Mouse (Mus musculus): ENCODE data around the gene Sox9. TPM values are rescaled to one million over a fixed set of nuclear protein-coding genes. Genes with fewer than 3 reads are reported as not detected.

Gene Sox9
- total RNA-seq, 2 experiments from 2014 or later, result 1.8 to 2.6 TPM

DNA sequence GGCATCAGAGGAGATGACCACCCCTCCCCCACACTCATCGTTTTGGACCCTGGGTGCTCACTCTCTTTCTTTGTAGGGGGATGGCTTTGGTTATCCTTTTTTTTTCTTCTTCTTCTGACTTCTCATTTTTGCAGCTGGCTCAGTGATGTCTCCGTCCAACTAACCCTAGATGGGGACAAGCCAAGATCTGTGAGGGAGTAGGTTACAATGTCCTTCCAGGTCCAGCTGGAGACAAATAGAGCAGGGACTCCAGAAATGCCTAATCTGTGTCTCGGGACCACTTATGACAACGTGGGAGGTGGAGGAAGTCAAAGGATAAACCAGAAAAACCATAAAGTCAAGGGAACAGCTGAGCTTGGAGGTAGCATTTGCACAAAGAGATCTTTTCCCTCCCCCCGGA, 14.4 kb downstream of the Sox9 start:
- intact Hi-C loops (cut with DNase I), result no loop called here
- no peak for DNase-seq

DNA sequence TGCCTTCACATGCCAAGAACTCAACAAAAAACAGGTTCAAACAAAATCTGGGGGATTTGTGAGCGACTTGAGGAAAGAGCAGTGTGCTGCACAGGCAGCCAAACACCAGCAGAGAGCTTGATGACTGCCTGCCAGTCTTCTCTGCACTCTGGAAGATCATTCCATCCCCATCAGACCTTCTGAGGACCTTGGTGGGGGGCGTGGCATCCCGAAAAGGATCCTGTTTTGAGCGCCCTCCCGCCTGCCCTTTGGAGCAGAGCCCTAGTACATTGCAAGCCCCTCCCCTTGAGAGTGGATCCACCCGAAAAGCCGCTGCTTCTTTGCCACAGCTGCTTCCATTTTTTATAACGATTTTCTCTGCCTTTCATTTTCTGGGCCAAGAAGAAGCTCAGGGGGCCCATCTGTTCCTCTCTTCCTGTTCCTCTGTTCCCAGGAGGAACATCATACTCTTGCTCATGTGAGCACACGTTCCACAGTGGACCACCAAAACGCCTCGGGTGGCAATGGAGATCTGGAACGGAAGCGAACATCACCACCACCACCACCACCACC, 16.9 kb downstream of the Sox9 start:
- DNase-seq, result no peak
- intact Hi-C loops (cut with DNase I), result no loop called here

GRCm38 (mm10) chr11:112801189-112801818, 19.3 kb downstream of the Sox9 start:
- DNase-seq, result no peak
- intact Hi-C loops (cut with DNase I), result no loop called here

GRCm38 (mm10) chr11:112807838-112808506, 25.9 kb downstream of the Sox9 start:
- DNase-seq, result no peak
- intact Hi-C loops (cut with DNase I), result no loop called here

DNA sequence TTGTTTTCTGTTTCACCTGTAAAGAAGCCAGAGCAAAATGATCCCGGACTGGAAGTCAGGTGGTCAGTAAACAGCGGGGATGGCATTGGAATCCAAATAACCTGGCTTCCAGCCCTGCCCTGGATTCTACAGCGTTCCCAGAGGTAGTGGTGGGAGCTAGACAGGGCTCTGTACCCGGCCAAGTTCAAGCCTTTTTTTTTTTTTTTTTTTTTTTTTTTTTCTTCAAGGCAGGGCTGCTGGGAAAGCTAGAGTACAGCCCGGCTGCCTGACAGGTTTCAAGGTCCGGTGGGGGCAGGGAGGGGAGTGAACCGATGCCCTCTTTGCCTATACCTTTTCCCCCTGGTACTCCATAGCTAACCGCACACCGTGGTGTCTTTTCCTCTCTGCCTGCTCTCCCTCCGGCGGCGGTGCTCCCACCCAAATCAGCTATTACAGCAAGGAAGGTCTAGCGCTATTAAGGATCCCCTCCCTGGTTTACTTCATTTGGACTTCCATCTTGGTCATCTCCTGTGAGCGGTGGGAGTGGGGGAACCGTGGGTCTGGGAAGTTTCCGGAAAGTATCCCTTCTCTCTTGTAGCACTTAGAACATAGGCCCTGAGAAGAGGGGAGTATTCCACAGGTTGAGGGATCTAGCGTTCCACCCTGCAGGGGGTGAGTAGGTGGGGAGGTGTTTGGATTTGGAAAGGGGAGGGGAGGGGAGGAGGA, 28.6 kb downstream of the Sox9 start:
- intact Hi-C loops (cut with DNase I), result no loop called here
- no peak for DNase-seq

DNA sequence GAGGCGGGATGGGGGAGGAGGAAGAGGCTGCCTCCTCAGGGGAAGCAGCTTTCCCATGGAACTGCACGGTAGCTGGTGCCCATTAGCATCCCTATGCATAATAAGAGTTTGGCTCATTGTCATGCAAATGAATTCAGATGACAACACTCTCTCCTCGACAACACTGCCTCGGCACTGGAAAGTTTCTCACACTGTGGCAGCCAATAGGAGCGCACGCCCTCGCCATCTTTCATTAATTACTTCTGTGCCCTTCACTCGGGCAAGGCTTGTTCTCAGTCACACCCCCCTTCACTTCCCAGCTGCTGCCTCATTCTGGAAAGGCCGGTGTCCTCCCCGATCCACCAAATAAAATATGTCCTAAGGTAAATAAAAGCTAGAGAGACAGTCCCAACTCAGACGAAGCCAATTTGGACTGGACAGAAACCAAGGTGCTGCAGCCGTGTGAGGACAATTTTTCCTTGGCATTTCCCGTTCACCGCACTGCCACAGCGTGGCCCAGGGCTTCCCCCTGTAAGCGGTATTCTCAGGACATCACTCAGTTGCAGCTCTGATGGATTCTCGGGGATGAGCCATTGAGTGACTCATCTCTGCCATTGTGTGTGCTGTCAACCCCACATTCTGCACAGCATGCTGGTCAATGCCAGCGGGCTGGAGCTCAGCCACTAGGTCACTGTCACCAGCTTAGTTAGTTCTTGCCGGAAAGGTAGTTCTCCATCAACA, 29.3 kb downstream of the Sox9 start:
- DNase-seq, result no peak
- intact Hi-C loops (cut with DNase I), result no loop called here

DNA sequence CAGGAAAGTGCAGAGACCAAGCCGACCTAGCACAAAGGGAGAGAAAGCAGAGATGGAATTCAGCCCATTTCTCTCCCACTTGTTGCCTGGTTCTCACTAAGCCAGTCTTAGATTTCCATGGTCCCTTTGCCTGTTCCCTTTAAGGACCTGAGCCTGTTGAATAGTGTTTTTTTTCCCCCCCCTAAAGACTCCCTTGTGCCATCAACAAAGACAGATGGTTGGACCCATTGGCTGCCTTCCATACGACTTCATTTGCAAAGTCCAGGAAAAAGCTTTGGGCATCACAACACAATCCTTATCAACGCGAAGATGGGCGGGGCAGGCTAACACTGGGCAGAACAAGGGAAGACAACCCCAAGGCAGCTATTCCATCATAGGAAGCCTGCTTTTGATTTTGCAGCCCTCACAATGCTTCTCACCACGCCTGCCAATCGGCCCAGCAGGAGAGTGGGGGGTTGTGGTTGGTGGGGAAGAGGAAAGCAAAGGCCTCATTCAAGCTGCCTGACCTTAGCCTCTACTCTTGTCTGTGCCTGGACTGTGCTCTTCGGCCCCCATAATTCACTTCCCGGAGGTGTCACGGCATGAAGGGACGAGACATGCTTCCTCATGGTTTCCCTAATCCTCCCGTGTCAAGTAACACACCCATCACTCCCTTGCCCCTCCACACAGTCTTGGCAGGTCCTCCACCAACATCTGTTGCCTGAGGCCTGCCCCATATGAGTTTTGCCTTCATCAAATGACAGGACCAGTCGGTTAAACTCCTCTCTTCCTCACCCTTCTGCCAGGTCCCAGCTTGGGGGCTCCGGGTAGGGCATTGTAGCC, 36.0 kb downstream of the Sox9 start:
- no peak for DNase-seq
- intact Hi-C loops (cut with DNase I), result no loop called here

- no peak for DNase-seq
- intact Hi-C loops (cut with DNase I), result no loop called here
Observed at GRCm38 (mm10) chr11:112818651-112819270, 36.7 kb downstream of the Sox9 start.

DNA sequence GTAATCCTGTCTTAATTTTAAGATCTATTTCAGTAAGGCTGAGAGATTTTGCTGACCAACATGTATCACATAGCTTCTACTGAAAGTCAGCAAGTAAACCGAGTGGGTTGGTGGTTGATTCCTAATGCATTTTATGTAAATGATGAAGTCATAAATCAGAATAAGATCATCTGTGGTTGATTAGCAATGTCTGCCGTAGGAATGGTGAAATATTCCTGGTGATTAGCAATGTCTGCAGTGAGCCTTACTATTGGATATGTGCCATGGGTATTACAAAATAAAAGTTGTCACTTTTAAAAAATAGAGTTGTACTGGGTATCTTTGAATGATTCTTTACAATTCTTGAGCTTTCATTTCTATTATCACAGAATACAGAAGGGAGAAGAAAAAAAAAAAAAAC, 39.5 kb downstream of the Sox9 start:
- intact Hi-C loops (cut with DNase I), result no loop called here
- DNase-seq, result no peak

DNA sequence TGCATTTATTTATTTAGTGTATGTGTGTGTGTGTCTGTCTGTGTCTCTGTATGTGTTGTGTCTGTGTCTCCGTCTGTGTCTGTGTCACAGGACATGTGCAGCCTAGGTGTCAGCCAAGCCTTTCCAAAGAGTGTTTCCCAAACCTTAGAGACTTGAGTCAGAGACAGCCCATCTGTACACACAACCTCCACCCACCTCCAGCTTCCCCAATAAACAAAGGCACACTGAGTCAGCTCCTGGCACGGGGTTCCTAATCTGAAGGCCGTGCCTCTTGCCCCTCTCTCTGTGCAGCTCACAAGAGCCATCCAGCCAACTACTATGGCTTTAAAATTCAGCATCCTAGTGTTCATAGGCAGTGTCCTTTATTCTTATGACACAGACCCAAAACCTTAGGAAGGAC, 42.1 kb downstream of the Sox9 start:
- no peak for DNase-seq
- intact Hi-C loops (cut with DNase I), result no loop called here

- DNase-seq, result no peak
- intact Hi-C loops (cut with DNase I), result no loop called here
Observed at GRCm38 (mm10) chr11:112826193-112827043, 44.4 kb downstream of the Sox9 start.

GRCm38 (mm10) chr11:112827044-112827347, 45.0 kb downstream of the Sox9 start:
- no peak for DNase-seq
- intact Hi-C loops (cut with DNase I), result no loop called here

GRCm38 (mm10) chr11:112828553-112829287, 46.7 kb downstream of the Sox9 start:
- intact Hi-C loops (cut with DNase I), result no loop called here
- no peak for DNase-seq

- DNase-seq, result no peak
Observed at GRCm38 (mm10) chr11:112834245-112835005, 52.4 kb downstream of the Sox9 start.

DNA sequence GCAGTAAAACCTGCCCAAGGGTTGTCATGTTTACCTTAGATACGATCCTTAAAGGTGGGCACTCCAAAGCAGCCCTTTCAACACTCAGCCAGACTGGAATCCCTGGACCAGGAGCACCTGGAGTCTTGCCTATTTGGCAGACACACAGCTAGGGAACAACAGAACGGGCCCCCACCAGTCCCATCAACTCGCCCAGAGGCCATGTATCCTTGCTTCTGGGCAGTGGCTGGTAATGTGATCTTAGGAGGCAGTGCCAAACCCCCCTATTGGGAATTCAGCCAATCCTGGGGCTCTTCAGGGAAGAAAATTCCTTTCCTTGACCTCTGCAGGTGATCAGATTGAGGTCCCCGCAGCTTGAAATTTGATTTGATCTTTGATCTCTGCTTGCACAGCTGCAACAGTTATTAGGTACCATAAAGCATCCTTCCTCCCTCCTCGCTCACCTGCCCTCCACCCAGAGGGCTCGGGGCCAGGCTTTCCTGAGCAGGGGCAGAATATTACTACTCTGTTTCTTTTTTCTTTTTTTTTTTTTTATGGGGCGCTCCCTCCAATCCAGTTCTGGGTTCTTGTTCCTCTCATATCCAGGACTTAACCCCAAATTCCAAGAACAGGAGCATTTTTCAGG, 53.6 kb downstream of the Sox9 start:
- no peak for DNase-seq
- intact Hi-C loops (cut with DNase I), result no loop called here

More at GRCm38 (mm10) chr11:112834245-112835005, 52.4 kb downstream of the Sox9 start:
- intact Hi-C loops (cut with DNase I), result no loop called here
